Mouse (Mus musculus): ENCODE results near the gene Mgat5. TPM values are rescaled to one million over a fixed set of nuclear protein-coding genes. Genes with fewer than 3 reads are reported as not detected.
A peak's percentile ranks its signal among the peaks of the same experiment; 100 is the strongest.

The Mgat5 gene
- polyA plus RNA-seq, 1 experiment, result 29.3 TPM

- DNase-seq (ENCODE audit: low read depth), result no peak
- TF ChIP-seq POLR2A (IDR thresholded peaks at IDR 0.05; ENCODE audit: borderline replicate concordance, extremely low read depth, insufficient read depth, insufficient read length, poor library complexity, severe bottlenecking), result no peak
- TF ChIP-seq CTCF (IDR thresholded peaks at IDR 0.05; ENCODE audit: borderline replicate concordance, extremely low read depth, insufficient read depth, insufficient read length), result no peak
Measured at GRCm38 (mm10) chr1:127347878-127348620, 143.2 kb downstream of the Mgat5 start.

DNA sequence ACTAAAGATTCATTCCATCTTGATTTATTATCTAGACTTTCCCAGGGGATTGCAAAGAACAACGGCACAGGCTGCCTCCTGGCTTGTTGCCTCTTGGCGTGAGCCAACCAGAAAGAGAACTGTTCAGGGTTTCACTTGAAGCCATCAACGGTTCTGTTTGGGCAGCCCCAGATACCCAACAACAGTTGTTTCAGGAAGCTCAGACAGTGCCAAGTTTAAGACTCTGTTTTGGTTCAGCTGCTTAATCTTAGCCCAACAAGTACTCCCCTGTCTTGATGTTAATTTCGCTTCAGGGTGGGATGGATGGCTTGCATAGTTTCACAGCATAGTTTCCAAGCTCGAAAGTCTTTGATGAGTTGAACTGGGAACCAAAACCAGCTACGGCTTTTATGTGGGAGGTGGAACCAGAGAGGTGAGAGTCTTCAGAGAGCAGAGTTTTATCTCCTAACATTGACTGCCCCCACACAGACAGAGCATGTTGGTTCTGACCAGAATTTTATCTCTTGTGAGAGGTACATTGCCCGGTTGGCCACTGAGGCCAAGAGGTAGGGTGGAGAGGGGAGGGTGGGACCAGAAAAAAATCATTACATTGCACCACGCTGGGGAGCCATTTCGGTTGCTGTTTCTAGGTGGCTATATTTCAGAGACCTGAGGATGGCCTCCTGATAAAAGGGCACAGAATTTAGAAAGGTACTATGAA lies 144.0 kb downstream of the Mgat5 start:
- TF ChIP-seq POLR2A (IDR thresholded peaks at IDR 0.05; ENCODE audit: borderline replicate concordance, extremely low read depth, insufficient read depth, insufficient read length, poor library complexity, severe bottlenecking) (no peak), CTCF (IDR thresholded peaks at IDR 0.05; ENCODE audit: borderline replicate concordance, extremely low read depth, insufficient read depth, insufficient read length) (no peak)
- peak; percentile 49 for DNase-seq (ENCODE audit: low read depth)

- no peak for DNase-seq (ENCODE audit: low read depth)
- no peak for TF ChIP-seq CTCF (IDR thresholded peaks at IDR 0.05; ENCODE audit: borderline replicate concordance, extremely low read depth, insufficient read depth, insufficient read length)
- TF ChIP-seq POLR2A (IDR thresholded peaks at IDR 0.05; ENCODE audit: borderline replicate concordance, extremely low read depth, insufficient read depth, insufficient read length, poor library complexity, severe bottlenecking), result no peak
Measured at GRCm38 (mm10) chr1:127351380-127352057, 146.7 kb downstream of the Mgat5 start.

GRCm38 (mm10) chr1:127352131-127352793 lies 147.4 kb downstream of the Mgat5 start:
- TF ChIP-seq POLR2A (IDR thresholded peaks at IDR 0.05; ENCODE audit: borderline replicate concordance, extremely low read depth, insufficient read depth, insufficient read length, poor library complexity, severe bottlenecking) (no peak), CTCF (IDR thresholded peaks at IDR 0.05; ENCODE audit: borderline replicate concordance, extremely low read depth, insufficient read depth, insufficient read length) (no peak)
- no peak for DNase-seq (ENCODE audit: low read depth)

- DNase-seq (ENCODE audit: low read depth), result peak; percentile 72
- no peak for TF ChIP-seq POLR2A (IDR thresholded peaks at IDR 0.05; ENCODE audit: borderline replicate concordance, extremely low read depth, insufficient read depth, insufficient read length, poor library complexity, severe bottlenecking)
- TF ChIP-seq CTCF (IDR thresholded peaks at IDR 0.05; ENCODE audit: borderline replicate concordance, extremely low read depth, insufficient read depth, insufficient read length), result no peak
Measured at GRCm38 (mm10) chr1:127353408-127353807, 148.6 kb downstream of the Mgat5 start.

DNA sequence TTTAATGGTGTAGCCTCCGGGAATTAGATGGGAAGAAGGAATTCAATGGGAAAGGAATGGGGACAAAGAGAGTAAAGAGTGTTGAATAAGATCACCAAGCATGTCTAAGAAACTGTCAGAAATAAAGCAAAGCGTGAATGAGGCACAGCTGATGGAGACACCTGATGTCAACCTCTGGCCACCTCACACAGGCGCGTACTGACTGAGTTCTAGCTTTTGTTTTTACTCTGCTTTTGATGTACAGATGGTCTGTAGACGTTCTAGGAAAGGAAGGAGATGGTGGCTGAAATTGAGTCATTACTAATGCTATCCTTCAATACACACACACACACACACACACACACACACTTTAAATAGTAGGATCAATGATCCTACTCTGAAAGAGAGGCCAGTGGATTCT lies 149.3 kb downstream of the Mgat5 start:
- no peak for DNase-seq (ENCODE audit: low read depth)
- no peak for TF ChIP-seq CTCF (IDR thresholded peaks at IDR 0.05; ENCODE audit: borderline replicate concordance, extremely low read depth, insufficient read depth, insufficient read length)
- TF ChIP-seq POLR2A (IDR thresholded peaks at IDR 0.05; ENCODE audit: borderline replicate concordance, extremely low read depth, insufficient read depth, insufficient read length, poor library complexity, severe bottlenecking), result no peak

DNA sequence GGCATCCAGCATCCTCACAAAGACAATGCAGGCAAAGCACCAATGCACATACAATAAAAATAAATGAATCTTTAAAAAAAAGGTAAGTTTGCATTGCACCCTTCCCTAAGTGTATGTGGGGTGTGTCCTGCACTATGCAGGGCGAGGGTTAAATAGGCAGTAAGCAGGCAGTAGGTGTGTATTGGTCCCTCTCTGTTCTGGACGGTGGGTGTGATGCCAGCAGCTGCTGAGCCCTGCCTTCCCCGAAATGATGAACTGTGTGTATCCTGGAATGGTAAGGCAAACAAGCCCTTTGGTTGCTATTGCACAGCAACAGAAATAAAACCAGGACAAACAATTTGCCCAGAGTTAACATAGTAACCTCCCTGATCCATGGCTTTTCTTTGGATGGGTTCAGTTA lies 150.2 kb downstream of the Mgat5 start:
- no peak for TF ChIP-seq CTCF (IDR thresholded peaks at IDR 0.05; ENCODE audit: borderline replicate concordance, extremely low read depth, insufficient read depth, insufficient read length)
- no peak for TF ChIP-seq POLR2A (IDR thresholded peaks at IDR 0.05; ENCODE audit: borderline replicate concordance, extremely low read depth, insufficient read depth, insufficient read length, poor library complexity, severe bottlenecking)
- no peak for DNase-seq (ENCODE audit: low read depth)

GRCm38 (mm10) chr1:127363638-127364037 lies 158.8 kb downstream of the Mgat5 start:
- TF ChIP-seq CTCF (IDR thresholded peaks at IDR 0.05; ENCODE audit: borderline replicate concordance, extremely low read depth, insufficient read depth, insufficient read length) (no peak), POLR2A (IDR thresholded peaks at IDR 0.05; ENCODE audit: borderline replicate concordance, extremely low read depth, insufficient read depth, insufficient read length, poor library complexity, severe bottlenecking) (no peak)
- DNase-seq (ENCODE audit: low read depth), result no peak

- no peak for TF ChIP-seq CTCF (IDR thresholded peaks at IDR 0.05; ENCODE audit: borderline replicate concordance, extremely low read depth, insufficient read depth, insufficient read length)
- no peak for TF ChIP-seq POLR2A (IDR thresholded peaks at IDR 0.05; ENCODE audit: borderline replicate concordance, extremely low read depth, insufficient read depth, insufficient read length, poor library complexity, severe bottlenecking)
- DNase-seq (ENCODE audit: low read depth), result no peak
Measured at GRCm38 (mm10) chr1:127365706-127366105, 160.9 kb downstream of the Mgat5 start.

DNA sequence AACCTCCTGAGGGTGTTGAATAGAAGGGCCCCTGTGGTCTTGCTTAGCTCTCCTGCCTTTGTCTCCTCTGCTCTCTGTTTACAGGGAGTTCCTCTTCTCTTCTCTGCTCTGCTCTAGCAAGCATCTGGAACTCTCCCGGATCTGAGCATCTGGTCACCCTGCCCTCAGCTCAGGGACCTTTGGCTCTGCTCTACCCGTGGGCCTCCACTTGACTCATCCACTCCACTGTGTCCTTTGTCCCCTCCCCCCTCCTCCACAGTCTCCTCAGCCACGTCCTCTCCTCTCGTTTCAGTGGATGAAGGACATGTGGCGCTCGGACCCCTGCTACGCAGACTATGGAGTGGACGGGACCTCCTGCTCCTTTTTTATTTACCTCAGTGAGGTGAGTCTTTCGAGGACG lies 161.3 kb downstream of the Mgat5 start:
- TF ChIP-seq POLR2A (IDR thresholded peaks at IDR 0.05; ENCODE audit: borderline replicate concordance, extremely low read depth, insufficient read depth, insufficient read length, poor library complexity, severe bottlenecking), result no peak
- TF ChIP-seq CTCF (IDR thresholded peaks at IDR 0.05; ENCODE audit: borderline replicate concordance, extremely low read depth, insufficient read depth, insufficient read length), result no peak
- no peak for DNase-seq (ENCODE audit: low read depth)

- DNase-seq (ENCODE audit: low read depth), result no peak
- TF ChIP-seq CTCF (IDR thresholded peaks at IDR 0.05; ENCODE audit: borderline replicate concordance, extremely low read depth, insufficient read depth, insufficient read length) (no peak), POLR2A (IDR thresholded peaks at IDR 0.05; ENCODE audit: borderline replicate concordance, extremely low read depth, insufficient read depth, insufficient read length, poor library complexity, severe bottlenecking) (no peak)
Measured at GRCm38 (mm10) chr1:127368513-127368912, 163.7 kb downstream of the Mgat5 start.
